Mouse (Mus musculus) lung, adult 2 months (tissue): ENCODE results near the gene Olfr1336. TPM values are rescaled to one million over a fixed set of nuclear protein-coding genes. Genes with fewer than 3 reads are reported as not detected.
A peak's percentile ranks its signal among the peaks of the same experiment; 100 is the strongest.

Experiments used
- DNase-seq: peaks from one replicate; pipeline ENCODE4 v3.0.0; 2022
- H3K4me1 ChIP-seq: fragments of 200-500 bp; 2 replicates; pipeline ENCODE4 v1.6.1; 2011; ENCODE audit warnings: low read length; ENCODE audit not compliant: control insufficient read depth, insufficient read depth
- H3K4me3 ChIP-seq: fragments of 200-500 bp; replicated peaks from 2 replicates; pipeline ENCODE3; 2011; ENCODE audit warnings: low read depth, mild to moderate bottlenecking, control low read depth, low read length; ENCODE audit errors: extremely low read depth
- CTCF ChIP-seq: fragments of 200-500 bp; IDR thresholded peaks from 2 replicates; pipeline ENCODE4 v1.5.1; 2011; ENCODE audit warnings: mild to moderate bottlenecking, low read length, control low read depth; ENCODE audit not compliant: insufficient read depth
- POLR2A ChIP-seq: fragments of 200-500 bp; IDR thresholded peaks from 2 replicates; pipeline ENCODE4 v1.6.1; 2011; ENCODE audit warnings: low read depth, mild to moderate bottlenecking, control low read depth, low read length, borderline replicate concordance; ENCODE audit errors: extremely low read depth
- WGBS: fragments of 180-500 bp; shearing (Covaris S2); methylation state at CpG from one replicate; pipeline ENCODE4 v1.1.7; 2018; 5-methylcytosine and 5-hydroxymethylcytosine counted together
- polyA plus RNA-seq: library from polyadenylated mRNA; depleted of rRNA; stranded (reverse); fragments of >200 nt; gene quantifications from 2 replicates; pipeline ENCODE4 v1.2.3, GENCODE M21; 2012; rRNA removed

Olfr1336 gene
- polyA plus RNA-seq = not detected in 2 replicates

DNA sequence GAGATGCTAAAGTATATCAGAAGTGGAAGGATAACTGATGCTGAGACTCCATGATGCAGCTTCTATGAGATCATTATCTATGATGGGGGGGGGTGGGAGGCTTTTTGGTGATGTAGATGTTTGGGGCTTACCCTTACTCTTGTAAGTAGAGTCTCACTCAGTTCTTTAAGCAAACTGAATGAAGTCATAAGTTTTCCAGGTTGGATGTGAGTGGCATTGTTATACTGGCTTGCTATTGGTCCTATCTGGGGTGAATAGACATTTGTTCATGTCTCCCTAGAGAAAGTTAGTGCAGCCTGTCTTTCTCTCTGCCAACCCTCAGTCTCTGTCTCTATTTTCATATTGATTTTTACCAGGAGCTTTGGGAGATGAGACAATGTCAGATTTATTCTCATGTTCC, at the start of gene Olfr1336:
TSS of gene Olfr1336 (plus strand) at position 301 of the 400 bp plus-strand sequence.
- TF ChIP-seq POLR2A = no peak
- TF ChIP-seq CTCF = no peak
- H3K4me3 ChIP-seq = no peak within 1 kb of the TSS
- no peaks in the 10 kb centered on the region for H3K4me1 ChIP-seq
- no peak for DNase-seq

DNA sequence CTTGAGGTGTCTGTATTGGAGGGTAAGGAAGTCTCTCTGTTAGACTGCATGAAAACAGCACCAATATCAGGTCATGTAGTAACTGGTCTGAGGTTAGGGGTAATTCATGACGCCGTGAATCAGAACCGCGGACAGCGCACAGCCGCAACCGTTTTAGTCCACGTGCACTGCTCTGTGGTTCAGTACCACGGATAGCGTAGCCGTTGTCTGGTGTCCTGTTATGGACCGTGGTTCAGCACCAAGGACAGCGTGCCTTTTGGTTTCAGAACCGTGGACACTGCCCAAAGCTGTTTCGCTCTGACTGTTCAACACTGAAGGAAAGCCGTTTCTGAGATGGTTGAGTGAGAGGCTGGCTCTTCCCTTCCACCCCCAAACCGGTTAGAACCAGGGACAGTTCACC, 45.9 kb upstream of the Olfr1336 start, which contains the start of gene Gm20715:
TSS of gene Gm20715 (plus strand) at position 235 of the 400 bp plus-strand sequence.
- Histone ChIP-seq H3K4me1 (no peaks in the 10 kb centered on the region), H3K4me3 (no peak within 1 kb of the TSS)
- TF ChIP-seq POLR2A (peak; percentile 32; the same call in 1 of the 2 replicates), CTCF (peak; percentile 55; the same call in 1 of the 2 replicates)
- whole genome bisulfite sequencing = under 1% methylated on average over 17 of the region's 17 CpGs
- peak; percentile 89 for DNase-seq

DNA sequence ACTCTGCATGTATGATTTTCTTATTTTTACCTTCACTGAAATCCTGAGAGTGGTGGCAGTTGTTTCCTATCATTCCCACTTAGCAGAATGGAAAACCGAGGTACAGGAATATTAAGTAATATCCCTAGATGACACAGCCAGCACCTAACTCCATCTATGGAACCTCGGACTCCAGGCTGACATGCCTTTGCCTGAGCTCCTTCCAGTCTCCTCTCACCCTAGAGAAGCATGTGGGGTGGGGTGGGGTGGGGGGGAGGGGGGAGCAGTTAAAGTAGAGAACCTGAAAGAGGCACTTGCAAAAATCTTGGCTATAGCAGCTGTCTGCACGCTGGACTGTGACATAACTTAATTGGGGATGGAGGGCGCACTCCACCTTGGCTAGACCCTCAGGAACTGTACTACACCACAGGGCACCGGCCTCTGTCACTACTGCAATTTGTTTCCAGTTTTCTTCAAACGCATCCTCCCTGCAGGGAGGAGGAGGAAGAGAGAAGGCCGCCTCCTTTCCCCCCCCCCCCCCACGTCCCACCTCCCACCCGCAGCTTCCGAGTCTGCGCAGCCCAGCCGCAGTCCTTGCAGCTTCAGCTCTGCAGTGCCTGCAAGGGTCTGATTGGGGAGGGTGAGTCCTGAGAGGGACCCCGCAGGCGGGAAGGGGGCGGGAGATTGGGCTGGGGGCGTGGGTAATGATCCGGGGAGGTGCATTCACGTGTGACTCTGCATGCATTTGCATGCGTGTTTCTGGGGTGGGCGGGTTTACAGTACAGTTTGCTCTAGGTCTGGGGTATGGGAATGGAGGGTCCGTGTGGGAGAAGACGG, 41.1 kb upstream of the Olfr1336 start:
- no peaks in the 10 kb centered on the region for H3K4me1 ChIP-seq
- no peak overlapping the region for H3K4me3 ChIP-seq
- DNase-seq = no peak
- TF ChIP-seq POLR2A (no peak), CTCF (no peak)
- WGBS = 8% methylated on average over 21 of the region's 22 CpGs

DNA sequence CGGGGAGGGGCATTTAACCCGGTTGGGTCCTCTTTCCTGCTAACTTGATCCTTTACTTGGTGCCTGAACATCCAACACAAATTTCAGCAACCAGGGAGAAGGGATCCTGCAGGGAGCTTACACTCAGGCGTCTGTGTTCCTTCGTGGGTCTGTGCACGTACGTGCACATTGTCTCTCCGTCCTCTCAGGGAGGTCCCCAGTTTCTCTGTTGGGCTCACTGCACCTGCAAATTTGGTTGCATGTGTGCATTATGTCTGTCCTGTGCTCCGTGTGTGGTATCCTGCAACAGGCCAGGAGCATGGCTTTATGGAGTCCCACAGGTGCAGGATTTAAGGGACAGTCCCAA, 40.6 kb upstream of the Olfr1336 start:
- DNase-seq = no peak
- Histone ChIP-seq H3K4me1 (no peaks in the 10 kb centered on the region), H3K4me3 (no peak overlapping the region)
- TF ChIP-seq CTCF = no peak
- no peak for TF ChIP-seq POLR2A
- 19% methylated on average over 8 of the region's 8 CpGs for WGBS

DNA sequence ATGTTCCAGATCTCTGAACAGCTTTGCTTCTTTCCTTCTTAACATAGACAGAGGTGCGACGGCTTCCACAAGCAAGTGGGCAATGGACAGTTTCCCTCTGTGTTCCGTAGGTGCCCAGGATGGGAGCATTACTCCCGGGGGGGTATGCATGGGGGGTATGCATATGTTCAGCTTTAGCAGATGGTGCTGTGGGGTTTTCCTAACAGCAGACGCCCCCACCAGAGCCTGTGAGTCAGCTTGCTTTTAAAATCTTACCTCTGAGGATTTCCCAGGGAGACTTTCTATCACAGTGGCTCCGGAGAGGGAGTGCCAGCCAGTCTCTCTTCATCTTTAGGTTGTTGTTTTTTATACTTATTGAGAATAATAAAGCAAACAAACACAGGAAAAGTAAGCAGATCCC, 36.1 kb upstream of the Olfr1336 start:
- WGBS = 64% methylated on average over 6 of the region's 6 CpGs
- Histone ChIP-seq H3K4me1 (no peaks in the 10 kb centered on the region), H3K4me3 (no peak overlapping the region)
- DNase-seq = no peak
- TF ChIP-seq CTCF (no peak), POLR2A (no peak)

DNA sequence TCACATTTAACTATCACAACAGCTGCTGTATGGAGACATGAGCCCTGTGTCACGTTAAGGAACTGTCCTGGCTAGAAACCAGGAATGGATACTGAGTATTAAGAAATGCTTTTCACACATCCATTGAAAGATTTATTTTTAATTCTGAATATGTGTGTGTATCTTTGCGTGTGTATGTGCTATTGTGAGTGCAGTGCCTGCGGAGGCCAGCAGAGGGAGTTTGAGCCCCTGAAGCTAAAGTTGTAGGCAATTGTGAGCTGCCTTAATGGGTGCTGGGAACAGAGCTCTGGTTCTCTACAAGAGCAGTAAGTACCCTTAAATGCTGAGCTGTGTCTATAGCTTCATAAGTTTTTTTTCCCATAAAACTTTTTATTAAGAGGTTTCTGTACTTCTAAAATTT, 26.6 kb upstream of the Olfr1336 start:
- DNase-seq = no peak
- H3K4me1 ChIP-seq = no peaks in the 10 kb centered on the region
- TF ChIP-seq POLR2A (no peak), CTCF (no peak)
- no peak overlapping the region for H3K4me3 ChIP-seq
- WGBS = 85% methylated on average over 3 of the region's 3 CpGs

DNA sequence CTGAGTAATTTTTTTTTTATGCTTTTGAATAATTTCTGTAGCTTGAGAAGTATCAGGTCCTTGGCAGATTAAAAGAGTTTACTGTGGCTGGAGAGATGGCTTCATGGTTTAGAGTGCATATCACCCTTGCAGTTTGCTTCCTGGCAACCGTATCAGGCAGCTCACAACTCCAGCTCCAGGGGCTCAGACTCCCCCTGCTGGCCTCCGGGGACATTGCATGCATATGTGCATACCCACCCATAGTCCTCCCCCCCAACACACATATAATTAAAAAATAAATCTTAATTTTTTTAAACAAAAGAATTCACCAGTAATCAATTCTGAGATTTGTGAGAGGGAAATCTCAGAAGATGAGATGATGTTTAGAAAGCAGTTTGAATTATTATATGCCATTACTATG, 25.6 kb upstream of the Olfr1336 start:
- Histone ChIP-seq H3K4me1 (no peaks in the 10 kb centered on the region), H3K4me3 (no peak overlapping the region)
- 31% methylated on average over 2 of the region's 2 CpGs for WGBS
- peak; percentile 75 for TF ChIP-seq CTCF
- TF ChIP-seq POLR2A = no peak
- peak; percentile 8 for DNase-seq

DNA sequence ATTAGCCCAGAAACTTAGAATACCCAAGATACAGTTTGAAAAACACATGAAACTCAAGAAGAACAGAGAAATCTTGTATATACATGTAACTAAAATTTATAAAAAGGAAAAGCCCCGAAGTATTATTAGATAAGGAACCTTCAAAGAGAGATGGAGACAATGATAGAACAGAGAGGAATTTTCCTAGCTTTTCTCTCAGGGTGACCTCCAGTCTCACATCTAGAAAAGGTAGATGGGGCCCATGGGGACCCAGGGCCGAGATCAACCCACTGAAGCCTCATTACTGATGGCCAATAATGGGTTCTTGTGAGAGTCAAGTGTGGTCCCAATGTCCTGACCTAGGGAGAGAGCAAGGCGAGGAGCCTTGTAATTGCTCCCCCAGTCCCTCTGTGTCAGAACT, 17.6 kb upstream of the Olfr1336 start, which contains the start of gene Olfr1344:
TSS of gene Olfr1344 (plus strand) at position 301 of the 400 bp plus-strand sequence.
- 59% methylated on average over 3 of the region's 3 CpGs for WGBS
- no peak for TF ChIP-seq POLR2A
- no peak for TF ChIP-seq CTCF

DNA sequence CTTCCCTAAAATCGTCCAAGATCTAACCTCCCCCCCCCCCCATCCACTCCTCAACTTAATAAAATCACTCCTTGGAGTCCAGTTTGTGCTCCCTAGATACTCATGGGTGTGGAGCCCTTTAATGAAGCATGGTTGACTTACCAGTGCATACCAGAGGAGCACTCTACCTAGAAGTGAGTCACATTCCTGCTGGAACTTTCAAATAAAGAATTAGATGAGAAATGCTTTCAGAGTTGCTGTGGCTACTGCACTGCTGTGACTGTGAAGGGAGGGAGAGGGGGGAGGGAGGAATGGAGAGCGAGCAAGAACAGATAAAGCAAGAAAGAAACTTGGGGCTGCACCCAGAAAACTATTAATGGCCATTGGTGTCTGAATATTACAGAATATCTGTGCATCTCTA, 14.8 kb upstream of the Olfr1336 start:
- WGBS = 55% methylated on average over 2 of the region's 2 CpGs

More for the DNA sequence above, 17.6 kb upstream of the Olfr1336 start, which contains the start of gene Olfr1344:
- no peaks in the 10 kb centered on the region for H3K4me1 ChIP-seq
- no peak within 1 kb of the TSS for H3K4me3 ChIP-seq
- DNase-seq = no peak

DNA sequence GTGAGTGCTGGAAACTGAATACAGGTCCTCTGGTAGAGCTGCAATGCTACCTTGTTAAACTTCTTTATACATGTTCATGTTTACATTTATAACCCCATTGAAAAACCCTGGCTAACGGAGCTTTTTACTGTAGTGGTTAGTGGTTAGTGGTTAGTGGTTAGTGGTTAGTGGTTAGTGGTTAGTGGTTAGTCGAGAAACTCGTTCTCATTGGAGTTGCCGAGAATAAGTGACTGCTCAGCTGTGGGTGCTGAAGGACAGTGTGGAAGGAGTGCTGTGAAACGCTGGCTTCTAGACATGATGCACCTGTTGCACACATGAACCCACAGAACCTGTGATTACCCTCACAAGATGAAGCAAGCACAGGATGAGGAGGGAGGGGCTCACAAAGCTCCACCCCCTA, 8.2 kb upstream of the Olfr1336 start:
- Histone ChIP-seq H3K4me3 (no peak overlapping the region), H3K4me1 (no peaks in the 10 kb centered on the region)
- 65% methylated on average over 5 of the region's 5 CpGs for WGBS
- TF ChIP-seq CTCF (no peak), POLR2A (no peak)
- DNase-seq = no peak

More for the DNA sequence above, 14.8 kb upstream of the Olfr1336 start:
- DNase-seq = no peak
- H3K4me1 ChIP-seq = no peaks in the 10 kb centered on the region
- no peak overlapping the region for H3K4me3 ChIP-seq
- TF ChIP-seq POLR2A (no peak), CTCF (no peak)
